Mouse (Mus musculus): ENCODE measurements around the gene Taf6. TPM values are rescaled to one million over a fixed set of nuclear protein-coding genes. Genes with fewer than 3 reads are reported as not detected.
"Not testable (repeated sequence)": the region's sequence is repeated elsewhere in the genome, so short reads cannot be mapped to it uniquely, and the experiment has no call there.

Taf6 gene
- total RNA-seq (2021): 10 to 100 TPM; 36.1 to 41.1 TPM

GRCm38 (mm10) chr5:138186950-138187638 lies at the start of gene Taf6, which contains the start of gene Cnpy4:
Gene Taf6 (minus strand): TSS chr5:138187451.
Gene Cnpy4 (plus strand): TSS chr5:138187485.
- DNase-seq (ENCODE audit: low spot score in 2 of 2): peak; percentile 78
- intact Hi-C loops (cut with DNase I): loop anchor here (2.0 kb wide), 1 partner anchor 14 kb away; the partner anchor contains the start of genes Ap4m1 and Mcm7

- DNase-seq (ENCODE audit: low spot score in 2 of 2): no peak
- intact Hi-C loops (cut with DNase I): no loop called here
Observed at GRCm38 (mm10) chr5:138234224-138234623, 47.0 kb upstream of the Taf6 start.

GRCm38 (mm10) chr5:138233778-138234177 lies 46.5 kb upstream of the Taf6 start:
- DNase-seq (ENCODE audit: low spot score in 2 of 2): no peak
- intact Hi-C loops (cut with DNase I): no loop called here

- intact Hi-C loops (cut with DNase I): no loop called here
- DNase-seq (ENCODE audit: low spot score in 2 of 2): no peak
Observed at GRCm38 (mm10) chr5:138229511-138229910, 42.3 kb upstream of the Taf6 start.

- intact Hi-C loops (cut with DNase I): no loop called here
- no peak for DNase-seq (ENCODE audit: low spot score in 2 of 2)
Observed at GRCm38 (mm10) chr5:138228026-138228425, 40.8 kb upstream of the Taf6 start.

GRCm38 (mm10) chr5:138227367-138227766 lies 40.1 kb upstream of the Taf6 start:
- no peak for DNase-seq (ENCODE audit: low spot score in 2 of 2)
- intact Hi-C loops (cut with DNase I): no loop called here

GRCm38 (mm10) chr5:138226491-138226890 lies 39.2 kb upstream of the Taf6 start:
- DNase-seq (ENCODE audit: low spot score in 2 of 2): no peak
- intact Hi-C loops (cut with DNase I): no loop called here

GRCm38 (mm10) chr5:138225700-138226099 lies 38.4 kb upstream of the Taf6 start, which contains the start of gene Nxpe5:
Gene Nxpe5 (plus strand): TSS chr5:138225898.
- intact Hi-C loops (cut with DNase I): no loop called here

GRCm38 (mm10) chr5:138223287-138223686 lies 36.0 kb upstream of the Taf6 start:
- DNase-seq (ENCODE audit: low spot score in 2 of 2): no peak
- intact Hi-C loops (cut with DNase I): no loop called here

More at GRCm38 (mm10) chr5:138225700-138226099, 38.4 kb upstream of the Taf6 start, which contains the start of gene Nxpe5:
- no peak for DNase-seq (ENCODE audit: low spot score in 2 of 2)

- intact Hi-C loops (cut with DNase I): no loop called here
- DNase-seq (ENCODE audit: low spot score in 2 of 2): peak; percentile 76
Observed at GRCm38 (mm10) chr5:138222111-138222510, 34.9 kb upstream of the Taf6 start.

GRCm38 (mm10) chr5:138219864-138220263 lies 32.6 kb upstream of the Taf6 start:
- DNase-seq (ENCODE audit: low spot score in 2 of 2): no peak
- intact Hi-C loops (cut with DNase I): no loop called here

- DNase-seq (ENCODE audit: low spot score in 2 of 2); intact Hi-C loops (cut with DNase I): not testable (repeated sequence)
Observed at GRCm38 (mm10) chr5:138216632-138217031, 29.4 kb upstream of the Taf6 start.

GRCm38 (mm10) chr5:138207873-138208272 lies 20.6 kb upstream of the Taf6 start:
- DNase-seq (ENCODE audit: low spot score in 2 of 2): no peak
- intact Hi-C loops (cut with DNase I): no loop called here

GRCm38 (mm10) chr5:138207253-138207652 lies 20.0 kb upstream of the Taf6 start:
- intact Hi-C loops (cut with DNase I): no loop called here
- no peak for DNase-seq (ENCODE audit: low spot score in 2 of 2)

GRCm38 (mm10) chr5:138202086-138202485 lies 14.8 kb upstream of the Taf6 start:
- intact Hi-C loops (cut with DNase I): no loop called here
- DNase-seq (ENCODE audit: low spot score in 2 of 2): no peak

GRCm38 (mm10) chr5:138199576-138199975 lies 12.3 kb upstream of the Taf6 start:
- intact Hi-C loops (cut with DNase I): no loop called here
- DNase-seq (ENCODE audit: low spot score in 2 of 2): no peak

- no peak for DNase-seq (ENCODE audit: low spot score in 2 of 2)
- intact Hi-C loops (cut with DNase I): no loop called here
Observed at GRCm38 (mm10) chr5:138195463-138195862, 8.2 kb upstream of the Taf6 start.

- intact Hi-C loops (cut with DNase I): no loop called here
- DNase-seq (ENCODE audit: low spot score in 2 of 2): peak; percentile 41 to 46
Observed at GRCm38 (mm10) chr5:138194755-138195345, 7.6 kb upstream of the Taf6 start.

GRCm38 (mm10) chr5:138193771-138194727 lies 6.8 kb upstream of the Taf6 start, which contains the start of gene Mblac1:
Gene Mblac1 (plus strand): TSS chr5:138194314.
- intact Hi-C loops (cut with DNase I): no loop called here
- DNase-seq (ENCODE audit: low spot score in 2 of 2): peak; percentile 82 to 83
